Comparison of ENCODE assay signal across 9 mouse cellular contexts in genomic region chr5:122548671-122549070, GRCm38 (mm10). TPM values are rescaled to one million over a fixed set of nuclear protein-coding genes. Genes with fewer than 3 reads are reported as not detected.
A peak's percentile ranks its signal among the peaks of the same experiment; 100 is the strongest.
DNase-seq lines count a peak whose midpoint lies in the region; ATAC-seq lines count a peak whose summit lies in the region.
"Had no signal": no experiment of that assay in that cellular context is flagged by ENCODE, and none has a peak within 500 bp of the region (broad histone marks: within the 10 kb centered on the region; RNA-seq: fewer than 3 reads in every experiment).

No protein-coding gene starts in this region.

- H3K4me2 ChIP-seq in heart, embryonic 12.5 days: no peak overlapping the region
- no peak overlapping the region for H3K4me2 ChIP-seq in stomach, embryonic 15.5 days

- no peaks in the 10 kb centered on the region for H3K27me3 ChIP-seq in heart, embryonic 12.5 days (replicated peaks)
- no peaks in the 10 kb centered on the region for H3K27me3 ChIP-seq in stomach, embryonic 15.5 days (replicated peaks)
- no peaks in the 10 kb centered on the region for H3K27me3 ChIP-seq in forebrain, embryonic 10.5 days (ENCODE audit: poor library complexity, severe bottlenecking)

- peak; percentile 67 to 69 for DNase-seq in heart, adult 18-20 months
- no peak for DNase-seq in heart, postnatal 4 days
- DNase-seq in kidney, postnatal 4 days: peak; percentile 34 to 56
- DNase-seq in cerebellum, postnatal 10 days: no peak
- no peak for DNase-seq in forebrain, embryonic 10.5 days (ENCODE audit: extremely low spot score, low spot score)
- no peak for DNase-seq in c-Kit-positive CD71-positive TER-119-positive erythroid progenitor cells, embryonic 14.5 days (ENCODE audit: low spot score)

- H3K27ac ChIP-seq in heart, embryonic 12.5 days (ENCODE audit: poor library complexity, severe bottlenecking): peak overlapping the region; percentile 79
- H3K27ac ChIP-seq in stomach, embryonic 15.5 days: peak overlapping the region; percentile 69; the same call in 1 of the 2 replicates
- no peak overlapping the region for H3K27ac ChIP-seq in forebrain, embryonic 10.5 days

- no peaks in the 10 kb centered on the region for H3K9me3 ChIP-seq in heart, embryonic 12.5 days (replicated peaks)
- no peaks in the 10 kb centered on the region for H3K9me3 ChIP-seq in stomach, embryonic 15.5 days
- H3K9me3 ChIP-seq in forebrain, embryonic 10.5 days: no peaks in the 10 kb centered on the region

- H3K4me3 ChIP-seq in heart, embryonic 12.5 days: no peak overlapping the region
- no peak overlapping the region for H3K4me3 ChIP-seq in stomach, embryonic 15.5 days (replicated peaks)
- no peak overlapping the region for H3K4me3 ChIP-seq in forebrain, embryonic 10.5 days
- H3K4me3 ChIP-seq: myocyte had no signal

- H3K9ac ChIP-seq in heart, embryonic 12.5 days: no peak overlapping the region
- H3K9ac ChIP-seq in stomach, embryonic 15.5 days: no peak overlapping the region

- WGBS in heart, embryonic 12.5 days: 61% methylated on average over 6 of the region's 6 CpGs
- 51% methylated on average over 6 of the region's 6 CpGs for WGBS in stomach, embryonic 15.5 days
- WGBS in forebrain, embryonic 10.5 days: 86% methylated on average over 6 of the region's 6 CpGs

- no peak for ATAC-seq in heart, embryonic 12.5 days (ENCODE audit: insufficient number of reproducible peaks, low FRiP score)
- peak; percentile 63 for ATAC-seq in stomach, embryonic 15.5 days (ENCODE audit: insufficient read depth, low FRiP score, low read depth)

- H3K4me1 ChIP-seq in heart, embryonic 12.5 days (replicated peaks): peaks cover 36% of the 10 kb centered on the region
- H3K4me1 ChIP-seq in stomach, embryonic 15.5 days: 0 out of 2 replicates have a peak, but pooled peaks cover 5% of the 10 kb centered on the region
- peaks cover 10% of the 10 kb centered on the region for H3K4me1 ChIP-seq in forebrain, embryonic 10.5 days

- peaks cover 3% of the 10 kb centered on the region; the same call in 1 of the 2 replicates for H3K36me3 ChIP-seq in heart, embryonic 12.5 days
- no peaks in the 10 kb centered on the region for H3K36me3 ChIP-seq in stomach, embryonic 15.5 days
- peaks cover 34% of the 10 kb centered on the region for H3K36me3 ChIP-seq in forebrain, embryonic 10.5 days (replicated peaks)

RNA-seq across cellular contexts. Expression of gene Atp2a2, which starts 46.6 kb away (rescaled TPM):
- total RNA-seq in heart, adult 18-20 months (2021): over 10,000 TPM; 12,284 to 12,648 TPM
- 1,000 to 10,000 TPM; 5,023 to 5,799 TPM for total RNA-seq in heart, postnatal 4 days (2021)
- 414 and 424 TPM in 2 replicates for polyA plus RNA-seq in heart, embryonic 12.5 days (2016; fragmentation: Nextera tagmentation; extraction: Ambion mirVana)
- 33.5 and 35.7 TPM in 2 replicates for polyA plus RNA-seq in stomach, embryonic 15.5 days (2015; fragmentation: Nextera tagmentation; extraction: Ambion mirVana)
- polyA plus RNA-seq in forebrain, embryonic 10.5 days (2016; fragmentation: Nextera tagmentation; extraction: Ambion mirVana): 34.8 and 37.6 TPM in 2 replicates

Comparison
In these comparisons a context has a peak if more than half of its experiments do, and no peak if none do; other contexts are left out.
1. DNase-seq: peak in heart, adult 18-20 months (2 of 2) and kidney, postnatal 4 days (2 of 2); none in heart, postnatal 4 days (single experiment), cerebellum, postnatal 10 days (0 of 2), forebrain, embryonic 10.5 days (single experiment) and c-Kit-positive CD71-positive TER-119-positive erythroid progenitor cells, embryonic 14.5 days (single experiment).
2. RNA of gene Atp2a2, which starts 46.6 kb away (polyA plus RNA-seq): 414 to 424 TPM in heart, embryonic 12.5 days; 34.8 to 37.6 TPM in forebrain, embryonic 10.5 days and 33.5 to 35.7 TPM in stomach, embryonic 15.5 days; every median in the first group is over 10 times any median in the second.